Mouse (Mus musculus): ENCODE results near the gene Tmem39a. TPM values are rescaled to one million over a fixed set of nuclear protein-coding genes. Genes with fewer than 3 reads are reported as not detected.

The Tmem39a gene
- polyA plus RNA-seq, 1 experiment from 2014 or later, result 29.3 TPM

DNA sequence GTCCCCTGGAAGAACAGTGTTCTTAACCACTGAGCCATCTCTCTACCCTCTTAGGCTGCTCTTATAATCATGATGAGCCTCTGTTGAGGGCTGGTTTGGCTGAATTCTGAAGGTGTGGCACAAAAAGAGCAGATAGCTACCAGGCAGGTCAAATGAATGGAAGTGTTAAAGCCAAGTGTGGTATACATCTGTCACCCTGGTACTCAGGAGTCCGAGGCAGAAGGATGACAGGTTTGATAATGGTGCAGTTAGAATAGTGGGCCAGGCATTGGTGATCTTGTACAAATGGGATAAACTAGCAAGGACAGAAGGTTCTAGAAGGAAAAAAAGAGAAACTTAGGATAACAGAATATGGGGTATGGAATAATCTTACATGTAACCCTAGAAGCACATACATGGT, 35.9 kb downstream of the Tmem39a start:
- ATAC-seq, result no peak
- Histone ChIP-seq H3K27me3 (replicated peaks; ENCODE audit: control insufficient read depth, insufficient read depth, low read length) (no peaks in the 10 kb centered on the region), H3K27ac (ENCODE audit: low read depth, low read length) (no peak overlapping the region), H3K4me3 (ENCODE audit: low read depth, low read length) (no peak overlapping the region), H3K36me3 (ENCODE audit: control insufficient read depth, insufficient read depth) (peaks cover 16% of the 10 kb centered on the region), H3K4me1 (replicated peaks; ENCODE audit: control insufficient read depth, insufficient read depth, low read length) (no peaks in the 10 kb centered on the region), H3K9ac (ENCODE audit: low read depth, low read length) (no peak overlapping the region), H3K4me2 (replicated peaks; ENCODE audit: low read depth) (no peak overlapping the region), H3K9me3 (ENCODE audit: control insufficient read depth) (no peaks in the 10 kb centered on the region)
- no peak for TF ChIP-seq CTCF (IDR thresholded peaks at IDR 0.05; ENCODE audit: low read depth)
- WGBS, result 86% methylated on average over 1 of the region's 1 CpGs

DNA sequence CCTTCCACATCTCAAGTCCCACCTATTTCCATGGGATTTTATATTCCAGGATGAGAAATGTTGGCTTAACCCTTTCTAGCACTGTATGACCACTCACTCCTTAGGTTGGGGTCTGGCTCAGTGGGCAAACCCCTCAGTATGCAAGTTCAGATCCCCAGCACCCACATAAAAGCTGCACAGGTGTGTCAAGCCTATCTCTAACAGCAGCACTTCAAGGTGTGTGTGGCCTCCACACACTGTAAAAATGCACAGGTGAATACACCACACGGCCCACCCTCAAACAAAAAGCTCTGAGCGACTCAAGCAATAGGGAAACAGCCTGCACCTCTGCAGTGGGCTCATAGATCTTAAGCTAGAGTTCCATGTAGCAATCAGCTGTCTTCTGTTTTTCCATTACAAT, 37.6 kb downstream of the Tmem39a start:
- no peaks in the 10 kb centered on the region for H3K4me1 ChIP-seq (replicated peaks; ENCODE audit: control insufficient read depth, insufficient read depth, low read length)
- H3K4me2 ChIP-seq (replicated peaks; ENCODE audit: low read depth), result no peak overlapping the region
- no peaks in the 10 kb centered on the region for H3K27me3 ChIP-seq (replicated peaks; ENCODE audit: control insufficient read depth, insufficient read depth, low read length)
- no peak for TF ChIP-seq CTCF (IDR thresholded peaks at IDR 0.05; ENCODE audit: low read depth)
- no peak overlapping the region for H3K4me3 ChIP-seq (ENCODE audit: low read depth, low read length)
- H3K9me3 ChIP-seq (ENCODE audit: control insufficient read depth), result no peaks in the 10 kb centered on the region
- no peak overlapping the region for H3K9ac ChIP-seq (ENCODE audit: low read depth, low read length)
- ATAC-seq, result no peak
- H3K27ac ChIP-seq (ENCODE audit: low read depth, low read length), result no peak overlapping the region
- peaks cover 9% of the 10 kb centered on the region for H3K36me3 ChIP-seq (ENCODE audit: control insufficient read depth, insufficient read depth)
- 74% methylated on average over 2 of the region's 2 CpGs for WGBS

DNA sequence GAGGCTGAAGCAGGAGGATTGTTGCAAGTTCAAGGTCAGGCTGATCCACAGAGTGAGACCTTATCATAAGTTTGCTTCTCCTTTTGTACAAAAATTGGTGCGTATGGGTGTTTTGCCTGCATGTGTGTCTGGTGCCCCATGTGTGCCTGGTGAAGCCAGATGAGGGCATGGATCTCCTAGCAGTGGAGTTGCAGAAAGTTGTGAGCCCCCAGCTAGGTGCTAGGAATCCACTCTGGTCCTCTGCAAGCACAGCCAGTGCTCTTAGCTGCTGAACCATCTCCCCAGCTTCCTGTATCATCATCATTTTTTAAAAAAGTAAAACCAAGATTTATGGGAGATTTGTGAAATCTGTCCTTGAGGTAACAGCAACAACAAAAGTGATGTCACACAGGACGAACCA, 38.2 kb downstream of the Tmem39a start:
- peaks cover 6% of the 10 kb centered on the region for H3K36me3 ChIP-seq (ENCODE audit: control insufficient read depth, insufficient read depth)
- H3K4me2 ChIP-seq (replicated peaks; ENCODE audit: low read depth), result no peak overlapping the region
- WGBS, result 84% methylated on average over 2 of the region's 2 CpGs
- H3K4me3 ChIP-seq (ENCODE audit: low read depth, low read length), result no peak overlapping the region
- no peaks in the 10 kb centered on the region for H3K4me1 ChIP-seq (replicated peaks; ENCODE audit: control insufficient read depth, insufficient read depth, low read length)
- no peak for TF ChIP-seq CTCF (IDR thresholded peaks at IDR 0.05; ENCODE audit: low read depth)
- H3K27ac ChIP-seq (ENCODE audit: low read depth, low read length), result no peak overlapping the region
- H3K9me3 ChIP-seq (ENCODE audit: control insufficient read depth), result no peaks in the 10 kb centered on the region
- H3K9ac ChIP-seq (ENCODE audit: low read depth, low read length), result no peak overlapping the region
- ATAC-seq, result no peak
- H3K27me3 ChIP-seq (replicated peaks; ENCODE audit: control insufficient read depth, insufficient read depth, low read length), result no peaks in the 10 kb centered on the region

DNA sequence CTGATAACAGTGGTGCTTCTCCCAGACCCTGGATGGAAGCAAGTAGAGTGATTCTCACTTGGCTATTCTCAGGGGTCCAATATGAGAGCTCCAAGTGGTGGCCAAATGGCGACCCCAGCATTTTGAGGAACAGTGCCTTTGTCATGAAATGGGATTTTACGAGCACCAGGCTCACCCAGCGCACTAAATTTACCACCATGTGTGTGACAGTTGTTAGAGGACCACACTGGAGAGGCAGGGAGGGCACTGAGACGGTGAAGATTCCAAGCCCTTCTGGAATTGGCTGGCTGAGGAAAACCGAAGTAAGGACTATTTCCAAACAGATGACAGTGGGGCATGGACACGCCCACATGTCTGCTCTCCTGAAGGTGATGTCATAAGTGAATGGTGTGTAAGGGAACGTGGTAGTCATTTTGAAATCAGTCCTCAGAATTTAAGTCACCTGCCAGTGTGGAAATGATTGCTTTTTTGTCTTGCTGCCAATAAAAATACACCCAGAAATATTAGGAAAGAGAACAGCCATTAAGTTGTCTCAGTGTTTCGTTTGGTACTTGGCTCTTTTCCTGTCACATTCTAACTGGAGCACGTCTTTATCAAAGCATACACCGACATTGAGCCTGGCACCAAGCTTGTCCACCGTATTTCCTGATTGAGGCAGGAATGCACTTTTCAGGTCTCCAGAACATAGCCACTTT, 40.6 kb downstream of the Tmem39a start:
- Histone ChIP-seq H3K27me3 (replicated peaks; ENCODE audit: control insufficient read depth, insufficient read depth, low read length) (no peaks in the 10 kb centered on the region), H3K4me1 (replicated peaks; ENCODE audit: control insufficient read depth, insufficient read depth, low read length) (no peaks in the 10 kb centered on the region), H3K4me2 (replicated peaks; ENCODE audit: low read depth) (no peak overlapping the region), H3K36me3 (ENCODE audit: control insufficient read depth, insufficient read depth) (no peaks in the 10 kb centered on the region; the same call in 1 of the 2 replicates), H3K4me3 (ENCODE audit: low read depth, low read length) (no peak overlapping the region), H3K9me3 (ENCODE audit: control insufficient read depth) (no peaks in the 10 kb centered on the region), H3K27ac (ENCODE audit: low read depth, low read length) (no peak overlapping the region), H3K9ac (ENCODE audit: low read depth, low read length) (no peak overlapping the region)
- 73% methylated on average over 11 of the region's 11 CpGs for WGBS
- ATAC-seq, result no peak
- TF ChIP-seq CTCF (IDR thresholded peaks at IDR 0.05; ENCODE audit: low read depth), result no peak

DNA sequence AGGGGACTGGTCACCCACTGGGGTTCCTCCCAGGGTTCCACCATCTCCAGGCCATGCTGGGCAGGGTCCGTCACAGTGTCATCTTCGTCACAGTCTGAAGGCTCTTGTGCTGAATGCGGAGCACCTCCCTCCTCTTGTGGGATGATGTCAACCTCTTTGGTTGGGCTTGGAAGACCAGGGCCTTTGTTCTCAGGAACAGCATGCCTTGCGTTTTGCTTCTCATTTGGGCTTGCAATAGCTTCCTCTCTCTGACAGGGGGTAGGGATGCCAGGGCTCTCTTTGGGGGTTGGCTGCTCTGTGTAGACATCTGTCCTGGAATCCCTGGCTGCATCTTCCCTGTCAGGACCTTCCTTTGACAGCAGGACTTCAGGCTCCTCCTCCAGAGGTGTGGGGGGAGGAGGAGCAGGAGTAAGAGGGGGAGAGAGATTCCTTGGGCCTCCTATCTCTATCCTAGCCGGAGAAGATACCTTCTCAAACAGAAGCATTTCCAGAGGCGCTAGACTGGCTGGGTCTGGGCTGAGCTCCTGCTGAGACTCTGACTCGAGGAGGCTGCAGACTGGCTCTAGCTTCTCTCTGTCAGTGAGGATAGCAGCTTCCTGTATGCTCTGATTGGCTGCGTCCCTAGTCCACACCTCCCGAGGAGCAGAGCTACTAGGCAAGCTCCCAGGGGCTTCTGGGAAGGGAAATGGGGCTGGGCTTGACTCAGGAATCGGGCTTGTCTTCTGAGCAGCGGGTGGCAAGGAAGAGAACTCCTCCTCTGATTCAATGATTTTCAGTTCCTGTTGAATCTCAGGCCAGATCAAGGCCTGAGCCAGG, 44.7 kb downstream of the Tmem39a start:
- WGBS, result 49% methylated on average over 11 of the region's 11 CpGs
- H3K4me2 ChIP-seq (replicated peaks; ENCODE audit: low read depth), result peak overlapping the region; percentile 14; the same call in 1 of the 2 replicates
- peak; percentile 63 for ATAC-seq

DNA sequence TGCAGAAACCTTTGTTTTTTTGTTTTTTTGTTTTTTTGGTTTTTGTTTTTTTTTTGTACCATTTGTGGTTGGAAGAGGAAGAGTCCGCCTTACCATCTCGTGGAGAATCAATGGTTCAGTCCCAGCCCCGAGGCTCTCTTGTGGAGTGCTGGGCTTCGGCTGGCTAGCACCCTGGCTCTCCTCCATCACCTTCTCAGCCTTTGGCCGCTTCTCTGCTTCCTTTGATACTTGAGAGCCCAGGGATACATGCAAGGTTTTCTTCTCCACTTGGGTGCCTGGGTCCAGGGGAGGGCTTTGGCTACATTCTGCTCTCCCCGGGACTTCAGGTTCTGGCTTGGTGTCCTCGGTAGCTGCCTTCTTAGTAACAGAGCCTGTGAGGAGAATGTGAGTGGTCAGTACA, 48.0 kb downstream of the Tmem39a start:
- no peaks in the 10 kb centered on the region for H3K27me3 ChIP-seq (replicated peaks; ENCODE audit: control insufficient read depth, insufficient read depth, low read length)
- ATAC-seq, result no peak
- no peak overlapping the region for H3K4me2 ChIP-seq (replicated peaks; ENCODE audit: low read depth)

More for the DNA sequence above, 44.7 kb downstream of the Tmem39a start:
- H3K27ac ChIP-seq (ENCODE audit: low read depth, low read length), result no peak overlapping the region
- TF ChIP-seq CTCF (IDR thresholded peaks at IDR 0.05; ENCODE audit: low read depth), result no peak
- H3K36me3 ChIP-seq (ENCODE audit: control insufficient read depth, insufficient read depth), result no peaks in the 10 kb centered on the region; the same call in 1 of the 2 replicates
- no peaks in the 10 kb centered on the region for H3K9me3 ChIP-seq (ENCODE audit: control insufficient read depth)
- H3K9ac ChIP-seq (ENCODE audit: low read depth, low read length), result no peak overlapping the region
- no peaks in the 10 kb centered on the region for H3K27me3 ChIP-seq (replicated peaks; ENCODE audit: control insufficient read depth, insufficient read depth, low read length)
- no peaks in the 10 kb centered on the region for H3K4me1 ChIP-seq (replicated peaks; ENCODE audit: control insufficient read depth, insufficient read depth, low read length)
- no peak overlapping the region for H3K4me3 ChIP-seq (ENCODE audit: low read depth, low read length)

More for the DNA sequence above, 48.0 kb downstream of the Tmem39a start:
- Histone ChIP-seq H3K9me3 (ENCODE audit: control insufficient read depth) (peaks cover 5% of the 10 kb centered on the region; the same call in 1 of the 2 replicates), H3K4me3 (ENCODE audit: low read depth, low read length) (no peak overlapping the region), H3K27ac (ENCODE audit: low read depth, low read length) (no peak overlapping the region), H3K36me3 (ENCODE audit: control insufficient read depth, insufficient read depth) (peaks cover 12% of the 10 kb centered on the region; the same call in 1 of the 2 replicates), H3K4me1 (replicated peaks; ENCODE audit: control insufficient read depth, insufficient read depth, low read length) (no peaks in the 10 kb centered on the region), H3K9ac (ENCODE audit: low read depth, low read length) (no peak overlapping the region)
- no peak for TF ChIP-seq CTCF (IDR thresholded peaks at IDR 0.05; ENCODE audit: low read depth)
- 88% methylated on average over 7 of the region's 7 CpGs for WGBS
